Mouse (Mus musculus) hindbrain, embryonic 11.5 days (tissue): ENCODE measurements around the gene Cntln. TPM values are rescaled to one million over a fixed set of nuclear protein-coding genes. Genes with fewer than 3 reads are reported as not detected.

Experiments used
- ATAC-seq: fragments of 200-750 bp; cut with Nextera tagmentation; 2 replicates; pipeline ENCODE4 v1.8.0; 2017; ENCODE audit warnings: mild to moderate bottlenecking, moderate TSS enrichment, moderate library complexity; ENCODE audit not compliant: low FRiP score
- DNase-seq: peaks from one replicate; pipeline ENCODE4 v3.0.0-alpha.2; 2015; ENCODE audit warnings: low spot score
- H3K27ac ChIP-seq: fragments of 300-500 bp; sonication (generic); 2 replicates; pipeline ENCODE4 v1.5.1; 2014; ENCODE audit warnings: mild to moderate bottlenecking, low read depth, low read length
- H3K27me3 ChIP-seq: fragments of 300-500 bp; sonication (generic); 2 replicates; pipeline ENCODE4 v1.6.1; 2014; ENCODE audit warnings: mild to moderate bottlenecking, low read length, moderate library complexity, mixed read lengths; ENCODE audit not compliant: control insufficient read depth, insufficient read depth
- H3K36me3 ChIP-seq: fragments of 300-500 bp; sonication (generic); 2 replicates; pipeline ENCODE4 v1.6.1; 2014; ENCODE audit warnings: mild to moderate bottlenecking, low read length, moderate library complexity, mixed read lengths; ENCODE audit not compliant: control insufficient read depth, insufficient read depth
- H3K4me1 ChIP-seq: fragments of 300-500 bp; sonication (generic); replicated peaks from 2 replicates; pipeline ENCODE4 v1.6.1; 2014; ENCODE audit warnings: low read length, mixed read lengths; ENCODE audit not compliant: control insufficient read depth, insufficient read depth
- H3K4me2 ChIP-seq: fragments of 300-500 bp; sonication (generic); replicated peaks from 2 replicates; pipeline ENCODE4 v1.6.1; 2014; ENCODE audit warnings: mild to moderate bottlenecking, low read depth, low read length
- H3K4me3 ChIP-seq: fragments of 300-500 bp; sonication (generic); 2 replicates; pipeline ENCODE4 v1.5.1; 2014; ENCODE audit warnings: low read depth, low read length
- H3K9ac ChIP-seq: fragments of 300-500 bp; sonication (generic); 2 replicates; pipeline ENCODE4 v1.6.1; 2014; ENCODE audit warnings: low read depth, low read length
- H3K9me3 ChIP-seq: fragments of 300-500 bp; sonication (generic); 2 replicates; pipeline ENCODE4 v1.6.1; 2016; ENCODE audit warnings: low read length; ENCODE audit not compliant: control insufficient read depth
- WGBS: fragments of 180-500 bp; shearing (Covaris S2); extraction: QIAGEN DNeasy Blood & Tissue Kit; methylation state at CpG from one replicate; pipeline ENCODE4 v1.1.7; 2014; 5-methylcytosine and 5-hydroxymethylcytosine counted together
- polyA plus RNA-seq: library from polyadenylated mRNA; unstranded; fragments of >200 nt; fragmentation: Nextera tagmentation; extraction: Ambion mirVana; gene quantifications from 2 replicates; pipeline ENCODE4 v1.2.1, GENCODE M21; 2014

Gene Cntln
- polyA plus RNA-seq, 1 experiment from 2014 or later: 11.4 TPM

DNA sequence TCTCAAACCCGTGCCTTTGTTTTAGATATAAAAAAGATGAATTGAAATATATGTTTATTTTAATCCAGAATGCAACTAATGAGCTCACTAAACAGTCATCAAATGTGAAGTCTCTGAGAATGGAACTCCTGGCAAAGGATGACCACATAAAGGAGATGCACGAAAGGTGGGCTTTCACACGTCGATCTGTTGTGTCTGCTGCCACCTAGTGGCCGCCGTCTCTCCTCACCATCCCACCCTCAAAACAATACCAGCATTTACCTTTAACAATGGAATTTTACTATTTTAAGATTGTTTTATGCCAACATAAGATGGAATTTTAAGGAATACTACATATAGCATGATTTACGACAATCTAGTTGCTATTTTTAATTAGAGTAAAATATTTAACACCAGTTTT lies 212.6 kb downstream of the Cntln start:
- peak; percentile 64; the same call in 1 of the 2 replicates for ATAC-seq
- WGBS: 14% methylated on average over 7 of the region's 7 CpGs

GRCm38 (mm10) chr4:85102168-85102567 lies 218.1 kb downstream of the Cntln start:
- Histone ChIP-seq H3K4me2 (no peak overlapping the region), H3K4me3 (no peak overlapping the region), H3K9me3 (no peaks in the 10 kb centered on the region), H3K27ac (no peak overlapping the region), H3K9ac (no peak overlapping the region), H3K36me3 (no peaks in the 10 kb centered on the region), H3K4me1 (no peaks in the 10 kb centered on the region), H3K27me3 (no peaks in the 10 kb centered on the region)
- WGBS: 95% methylated on average over 4 of the region's 4 CpGs
- ATAC-seq (no peak), DNase-seq (no peak)

More for the DNA sequence above, 212.6 kb downstream of the Cntln start:
- peak; percentile 88 for DNase-seq
- H3K27ac ChIP-seq: no peak overlapping the region
- no peaks in the 10 kb centered on the region for H3K36me3 ChIP-seq
- no peaks in the 10 kb centered on the region for H3K4me1 ChIP-seq
- H3K4me2 ChIP-seq: no peak overlapping the region
- no peaks in the 10 kb centered on the region for H3K27me3 ChIP-seq
- H3K4me3 ChIP-seq: no peak overlapping the region
- no peaks in the 10 kb centered on the region for H3K9me3 ChIP-seq
- no peak overlapping the region for H3K9ac ChIP-seq

DNA sequence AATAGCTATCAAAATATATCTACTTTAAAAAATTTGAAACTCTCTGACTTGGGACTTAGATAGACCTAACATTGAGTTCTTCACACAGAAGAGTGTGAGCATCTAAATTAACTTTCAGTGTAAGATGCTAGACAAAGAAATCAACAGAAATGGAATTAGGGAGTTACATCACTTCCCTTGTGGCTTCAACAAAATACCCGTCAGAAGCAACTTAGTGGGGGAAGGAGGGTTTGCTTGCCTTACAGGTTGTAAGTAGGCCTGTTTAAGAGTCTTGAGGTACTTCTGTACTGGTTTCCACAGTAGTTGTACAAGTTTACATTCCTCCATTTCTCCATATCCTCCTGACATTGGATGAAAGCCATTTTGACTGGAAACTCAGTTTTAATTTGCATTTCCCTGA lies 222.3 kb downstream of the Cntln start:
- 68% methylated on average over 1 of the region's 1 CpGs for WGBS
- no peak overlapping the region for H3K9ac ChIP-seq
- ATAC-seq (no peak), DNase-seq (no peak)
- no peak overlapping the region for H3K4me2 ChIP-seq
- H3K27ac ChIP-seq: no peak overlapping the region
- H3K36me3 ChIP-seq: no peaks in the 10 kb centered on the region
- no peak overlapping the region for H3K4me3 ChIP-seq
- H3K27me3 ChIP-seq: no peaks in the 10 kb centered on the region
- no peaks in the 10 kb centered on the region for H3K9me3 ChIP-seq
- H3K4me1 ChIP-seq: no peaks in the 10 kb centered on the region

DNA sequence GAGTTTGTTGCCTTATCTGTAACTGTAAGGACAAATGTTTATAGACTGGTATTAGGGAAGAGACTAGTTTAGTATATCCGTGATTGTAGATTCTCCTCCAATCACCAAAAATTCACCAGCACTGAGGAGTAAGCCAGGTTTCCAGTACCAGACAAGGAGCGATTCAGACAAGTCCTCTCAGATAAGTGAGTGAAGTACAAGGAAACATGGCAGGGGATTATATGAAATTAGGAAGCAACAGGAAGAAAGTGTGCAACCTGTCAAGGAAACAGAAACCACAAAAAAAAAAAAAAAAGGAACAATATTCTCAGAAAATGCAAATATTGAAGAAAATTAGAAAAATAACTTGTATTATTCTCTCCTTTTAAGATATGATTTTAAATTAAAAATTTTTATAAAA lies 222.9 kb downstream of the Cntln start:
- Histone ChIP-seq H3K36me3 (no peaks in the 10 kb centered on the region), H3K27me3 (no peaks in the 10 kb centered on the region), H3K4me1 (no peaks in the 10 kb centered on the region), H3K9me3 (no peaks in the 10 kb centered on the region), H3K4me2 (no peak overlapping the region), H3K27ac (no peak overlapping the region), H3K9ac (no peak overlapping the region), H3K4me3 (no peak overlapping the region)
- DNase-seq: no peak
- WGBS: 92% methylated on average over 2 of the region's 2 CpGs
- no peak for ATAC-seq

GRCm38 (mm10) chr4:85120271-85120670 lies 236.2 kb downstream of the Cntln start:
- DNase-seq (no peak), ATAC-seq (no peak)
- H3K27me3 ChIP-seq: no peaks in the 10 kb centered on the region
- no peaks in the 10 kb centered on the region for H3K36me3 ChIP-seq
- WGBS: 93% methylated on average over 3 of the region's 3 CpGs
- no peak overlapping the region for H3K9ac ChIP-seq
- H3K4me2 ChIP-seq: no peak overlapping the region
- no peaks in the 10 kb centered on the region for H3K9me3 ChIP-seq
- H3K27ac ChIP-seq: no peak overlapping the region
- H3K4me1 ChIP-seq: no peaks in the 10 kb centered on the region
- H3K4me3 ChIP-seq: no peak overlapping the region

DNA sequence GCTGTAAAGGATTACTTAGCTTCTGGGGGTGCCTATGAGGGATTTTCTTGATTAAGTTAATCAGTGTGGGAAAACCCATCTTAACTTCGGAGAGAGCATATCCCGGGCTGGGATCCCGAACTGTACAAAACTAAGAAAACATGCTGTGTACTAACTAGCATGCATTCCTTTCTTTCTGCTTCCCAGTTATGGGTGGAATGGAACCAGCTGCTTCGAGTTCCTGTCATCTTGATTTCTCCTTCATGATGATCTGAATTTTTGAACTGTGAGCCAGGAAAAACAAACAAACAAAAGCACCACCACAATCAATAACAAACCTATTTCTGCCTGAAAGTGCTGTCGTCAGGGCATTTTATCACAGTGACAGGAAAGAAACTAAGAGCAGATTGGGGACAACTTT lies 265.6 kb downstream of the Cntln start:
- Histone ChIP-seq H3K9ac (no peak overlapping the region), H3K4me3 (no peak overlapping the region), H3K9me3 (no peaks in the 10 kb centered on the region), H3K4me1 (no peaks in the 10 kb centered on the region), H3K27ac (no peak overlapping the region), H3K36me3 (no peaks in the 10 kb centered on the region), H3K27me3 (no peaks in the 10 kb centered on the region), H3K4me2 (no peak overlapping the region)
- DNase-seq: no peak
- 85% methylated on average over 5 of the region's 5 CpGs for WGBS
- no peak for ATAC-seq

DNA sequence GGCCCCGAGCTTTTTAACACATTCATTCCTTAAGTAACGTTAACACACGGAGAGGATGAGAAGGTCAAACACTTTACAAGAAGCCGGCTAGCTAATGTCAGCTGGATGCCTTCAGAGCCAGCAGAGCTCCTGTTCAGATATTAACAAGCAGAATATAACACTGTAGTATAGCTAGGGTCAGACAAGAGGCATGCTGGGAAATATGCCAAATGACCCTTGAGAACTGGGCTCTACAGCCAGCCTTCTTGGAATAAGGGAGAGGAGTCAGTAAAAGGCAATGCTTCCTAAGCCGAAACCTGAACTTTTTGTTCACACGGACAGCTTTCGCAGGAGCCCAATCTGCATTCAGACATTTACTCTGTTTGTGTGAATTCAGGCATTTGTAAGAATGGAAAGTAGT lies 267.8 kb downstream of the Cntln start:
- Histone ChIP-seq H3K4me2 (no peak overlapping the region), H3K9ac (no peak overlapping the region), H3K9me3 (no peaks in the 10 kb centered on the region), H3K4me3 (no peak overlapping the region), H3K4me1 (no peaks in the 10 kb centered on the region), H3K27ac (no peak overlapping the region), H3K36me3 (no peaks in the 10 kb centered on the region), H3K27me3 (no peaks in the 10 kb centered on the region)
- DNase-seq (no peak), ATAC-seq (no peak)
- WGBS: 86% methylated on average over 7 of the region's 7 CpGs

GRCm38 (mm10) chr4:85154361-85154760 lies 270.3 kb downstream of the Cntln start:
- Histone ChIP-seq H3K4me2 (no peak overlapping the region), H3K9ac (no peak overlapping the region), H3K9me3 (no peaks in the 10 kb centered on the region), H3K4me3 (no peak overlapping the region), H3K27me3 (no peaks in the 10 kb centered on the region), H3K36me3 (no peaks in the 10 kb centered on the region), H3K27ac (no peak overlapping the region), H3K4me1 (no peaks in the 10 kb centered on the region)
- WGBS: 90% methylated on average over 1 of the region's 1 CpGs
- DNase-seq: no peak
- ATAC-seq: no peak

DNA sequence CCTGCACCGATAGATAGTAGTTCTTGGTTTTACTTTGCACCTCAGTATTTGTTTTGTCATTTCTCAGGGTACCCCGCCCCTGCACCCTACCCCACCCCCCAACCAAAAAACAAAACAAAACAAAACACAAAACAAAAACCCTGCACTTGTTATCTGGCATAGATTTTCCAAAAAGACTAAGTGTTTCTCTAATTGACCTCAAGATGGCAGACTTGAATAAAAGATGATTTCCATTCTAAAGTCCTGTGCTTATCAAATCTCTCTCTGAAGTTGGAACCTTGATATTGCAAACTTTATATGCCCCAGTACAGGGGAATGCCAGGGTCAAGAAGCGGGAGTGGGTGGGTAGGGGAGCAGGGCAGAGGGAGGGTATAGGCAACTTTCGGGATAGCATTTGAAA lies 277.0 kb downstream of the Cntln start:
- Histone ChIP-seq H3K27ac (no peak overlapping the region), H3K4me1 (no peaks in the 10 kb centered on the region), H3K9ac (no peak overlapping the region), H3K4me3 (no peak overlapping the region), H3K4me2 (no peak overlapping the region), H3K9me3 (no peaks in the 10 kb centered on the region), H3K36me3 (no peaks in the 10 kb centered on the region), H3K27me3 (no peaks in the 10 kb centered on the region)
- DNase-seq (no peak), ATAC-seq (no peak)
- 74% methylated on average over 4 of the region's 4 CpGs for WGBS
